Mouse (Mus musculus) olfactory bulb, adult 2 months (tissue): ENCODE measurements around the gene Gm43552. TPM values are rescaled to one million over a fixed set of nuclear protein-coding genes. Genes with fewer than 3 reads are reported as not detected.

Source experiments
- H3K27ac ChIP-seq: fragments of 200-500 bp; 2 replicates; pipeline ENCODE4 v1.5.1; 2012; ENCODE audit warnings: low read depth, low read length; ENCODE audit not compliant: insufficient read depth
- H3K4me1 ChIP-seq: fragments of 200-500 bp; 2 replicates; pipeline ENCODE4 v1.6.1; 2012; ENCODE audit warnings: low read length; ENCODE audit not compliant: control insufficient read depth, insufficient read depth
- H3K4me3 ChIP-seq: fragments of 200-500 bp; 2 replicates; pipeline ENCODE4 v1.5.1; 2012; ENCODE audit warnings: mild to moderate bottlenecking, low read depth, low read length, moderate library complexity; ENCODE audit not compliant: insufficient read depth
- CTCF ChIP-seq: fragments of 200-500 bp; IDR thresholded peaks from 2 replicates; pipeline ENCODE4 v1.5.1; 2012; ENCODE audit warnings: low read depth, mild to moderate bottlenecking, low read length, moderate library complexity; ENCODE audit not compliant: insufficient read depth
- POLR2A ChIP-seq: fragments of 200-500 bp; IDR thresholded peaks from 2 replicates; pipeline ENCODE4 v1.6.1; 2012; ENCODE audit warnings: mild to moderate bottlenecking, low read depth, low read length, moderate library complexity; ENCODE audit not compliant: insufficient read depth
- WGBS: fragments of 180-500 bp; shearing (Covaris S2); methylation state at CpG from one replicate; pipeline ENCODE4 v1.1.7; 2018; 5-methylcytosine and 5-hydroxymethylcytosine counted together
- polyA plus RNA-seq: library from polyadenylated mRNA; stranded (reverse); fragments of >200 nt; gene quantifications from 2 replicates; pipeline ENCODE4 v1.2.4, GENCODE M21; 2012; ENCODE audit warnings: low replicate concordance; ENCODE audit not compliant: missing spikeins, insufficient read depth, insufficient read length

Gene Gm43552
- polyA plus RNA-seq, 1 experiment = not detected

- no peak for TF ChIP-seq CTCF
- no peak for TF ChIP-seq POLR2A
- Histone ChIP-seq H3K27ac (peak overlapping the region; percentile 61), H3K4me1 (peaks cover 5% of the 10 kb centered on the region; the same call in 1 of the 2 replicates), H3K4me3 (no peak overlapping the region)
- 25% methylated on average over 12 of the region's 12 CpGs for WGBS
These were observed 84.6 kb downstream of the Gm43552 start for GRCm38 (mm10) chr5:65407989-65408388.

GRCm38 (mm10) chr5:65401251-65401994 is 91.2 kb downstream of the Gm43552 start:
- no peaks in the 10 kb centered on the region for H3K4me1 ChIP-seq
- H3K27ac ChIP-seq = no peak overlapping the region
- peak; percentile 49 for TF ChIP-seq CTCF
- no peak for TF ChIP-seq POLR2A
- no peak overlapping the region for H3K4me3 ChIP-seq
- 20% methylated on average over 2 of the region's 2 CpGs for WGBS

GRCm38 (mm10) chr5:65394425-65394824 is 98.2 kb downstream of the Gm43552 start:
- TF ChIP-seq CTCF = no peak
- TF ChIP-seq POLR2A = no peak
- no peak overlapping the region for H3K4me3 ChIP-seq
- H3K27ac ChIP-seq = no peak overlapping the region
- peaks cover 4% of the 10 kb centered on the region; the same call in 1 of the 2 replicates for H3K4me1 ChIP-seq
- WGBS = 93% methylated on average over 7 of the region's 7 CpGs

GRCm38 (mm10) chr5:65391753-65392152 is 100.9 kb downstream of the Gm43552 start:
- H3K27ac ChIP-seq = no peak overlapping the region
- WGBS = 2% methylated on average over 12 of the region's 12 CpGs
- TF ChIP-seq POLR2A (no peak), CTCF (no peak)
- H3K4me3 ChIP-seq = peak overlapping the region; percentile 59
- H3K4me1 ChIP-seq = peaks cover 8% of the 10 kb centered on the region; the same call in 1 of the 2 replicates

DNA sequence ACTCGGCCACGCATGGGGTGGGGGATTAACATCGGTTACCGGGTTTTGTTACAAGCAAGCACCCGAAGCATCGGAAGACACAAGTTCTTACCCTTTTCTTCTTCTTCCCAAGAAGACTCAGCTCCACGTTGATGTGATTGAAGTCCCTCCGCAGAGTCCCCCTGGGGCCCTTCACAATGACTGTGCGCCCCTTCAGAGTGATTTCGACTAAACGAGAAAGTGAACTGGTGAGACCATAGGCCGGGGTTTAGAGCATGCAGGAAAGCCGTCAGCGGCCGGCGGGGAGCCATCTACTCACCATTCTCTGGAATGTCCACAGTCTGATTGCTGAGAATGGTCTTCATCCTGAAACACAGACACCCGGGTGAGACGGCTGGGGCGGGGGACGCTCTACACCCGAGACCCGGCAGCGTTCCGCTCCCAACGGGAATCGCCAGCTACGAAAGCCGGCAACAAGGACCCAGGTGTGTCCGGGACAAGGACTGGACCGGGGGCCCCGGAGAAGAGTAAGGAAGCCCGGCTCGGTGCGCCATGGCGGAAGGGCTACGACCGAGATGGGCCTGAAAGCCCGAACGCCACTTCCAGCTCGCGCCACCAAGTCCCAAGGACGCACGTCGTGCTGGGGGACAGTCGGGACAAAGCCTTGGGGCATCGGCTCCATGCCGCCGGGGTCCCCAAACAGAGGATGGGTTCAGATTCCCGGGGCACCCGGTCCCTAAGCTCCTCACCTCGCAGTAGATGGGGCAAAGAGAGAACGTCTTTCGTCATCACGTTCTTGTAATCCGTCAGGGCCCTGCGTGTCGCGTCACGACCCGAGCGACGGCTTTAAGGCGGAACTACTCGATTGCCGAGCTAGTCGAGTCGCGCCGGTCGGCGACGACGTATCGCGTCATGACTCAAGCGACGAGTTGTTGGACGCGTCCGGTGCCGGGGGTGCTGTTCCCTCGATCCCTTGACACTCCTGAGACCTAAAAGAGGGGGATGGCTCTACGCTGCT is 101.7 kb downstream of the Gm43552 start, which contains the start of the genes Rpl9 and Lias:
TSS of gene Rpl9 (minus strand) at position 797 of the 997 bp plus-strand sequence.
TSS of gene Lias (plus strand) at position 850 of the 997 bp plus-strand sequence.
- WGBS = under 1% methylated on average over 83 of the region's 83 CpGs

DNA sequence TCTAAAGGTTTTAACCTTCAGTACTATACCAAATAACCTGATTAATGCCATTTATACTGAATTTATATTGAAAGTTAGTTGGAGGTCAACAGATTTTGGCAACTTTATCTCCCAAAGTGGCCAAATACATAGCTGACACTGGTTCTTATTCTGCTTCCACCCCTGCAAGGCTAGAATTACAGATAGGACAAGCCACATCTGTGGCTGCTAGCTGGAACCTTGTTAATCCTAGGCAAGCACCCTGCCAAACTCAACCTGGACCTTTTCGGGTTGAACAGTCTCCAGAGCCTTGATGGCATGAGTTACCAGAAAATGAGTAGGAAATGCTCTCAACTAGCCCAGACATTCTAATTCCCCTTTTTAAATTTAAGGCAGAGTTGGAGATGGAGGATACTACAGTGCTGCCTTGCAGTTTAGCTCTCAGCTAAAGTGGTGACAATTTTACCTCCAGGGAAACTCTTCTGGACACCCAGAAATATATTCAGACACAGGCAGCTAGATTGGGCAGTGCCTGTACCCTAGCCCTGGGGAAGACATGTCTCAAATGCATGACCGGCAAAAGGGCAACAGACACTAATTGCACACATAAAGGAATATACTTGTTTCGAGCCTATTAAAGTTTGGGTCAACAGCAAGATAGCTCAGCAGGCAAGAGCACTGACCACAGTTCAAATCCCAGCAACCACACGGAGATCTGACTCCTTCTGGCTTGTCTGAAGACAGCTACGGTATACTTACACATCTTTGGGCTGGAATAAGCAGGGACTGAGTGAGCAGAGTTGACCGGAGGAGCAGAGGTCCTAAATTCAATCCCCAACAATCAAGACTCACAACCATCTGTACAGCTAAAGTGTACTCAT is 105.4 kb downstream of the Gm43552 start:
- Histone ChIP-seq H3K4me1 (peaks cover 8% of the 10 kb centered on the region; the same call in 1 of the 2 replicates), H3K27ac (no peak overlapping the region), H3K4me3 (no peak overlapping the region)
- TF ChIP-seq CTCF = no peak
- no peak for TF ChIP-seq POLR2A
- 80% methylated on average over 6 of the region's 6 CpGs for WGBS

More for the DNA sequence above, 101.7 kb downstream of the Gm43552 start, which contains the start of the genes Rpl9 and Lias:
- peaks cover 8% of the 10 kb centered on the region; the same call in 1 of the 2 replicates for H3K4me1 ChIP-seq
- TF ChIP-seq POLR2A = peak; percentile 94
- TF ChIP-seq CTCF = no peak
- H3K4me3 ChIP-seq = peak within 1 kb of the TSS; percentile 66
- H3K27ac ChIP-seq = peak within 1 kb of the TSS; percentile 91

DNA sequence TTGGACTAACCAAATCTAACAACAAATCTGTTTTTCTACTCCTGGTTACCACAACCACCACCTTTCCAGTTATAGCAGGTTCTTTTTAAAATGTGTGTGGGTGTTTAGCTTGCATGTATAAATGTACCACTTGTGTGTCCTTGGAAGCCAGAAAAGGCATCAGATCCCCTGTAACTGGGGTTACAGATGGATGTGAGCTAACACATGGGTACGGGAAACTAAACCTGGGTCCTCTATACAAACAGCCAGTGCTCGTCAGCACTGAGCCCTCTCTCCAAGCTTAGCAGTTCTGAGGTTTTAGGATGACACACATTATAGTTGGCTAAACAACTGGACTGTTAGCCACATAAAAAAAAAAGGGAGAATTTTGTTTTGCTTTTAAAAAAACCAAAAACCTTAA is 106.9 kb downstream of the Gm43552 start:
- Histone ChIP-seq H3K4me3 (no peak overlapping the region), H3K27ac (no peak overlapping the region), H3K4me1 (peaks cover 8% of the 10 kb centered on the region; the same call in 1 of the 2 replicates)
- TF ChIP-seq CTCF (no peak), POLR2A (no peak)
- 59% methylated on average over 2 of the region's 2 CpGs for WGBS

Other genes with a start within 250 kb of the Gm43552 start
- gene Rfc1, start 157.2 kb downstream of the Gm43552 start, polyA plus RNA-seq = not detected in 2 replicates
- not detected in 2 replicates for gene Klb, start 144.5 kb downstream of the Gm43552 start, polyA plus RNA-seq
- gene Rpl9, start 101.4 kb downstream of the Gm43552 start, polyA plus RNA-seq = not detected in 2 replicates
- gene Lias, start 101.3 kb downstream of the Gm43552 start, polyA plus RNA-seq = not detected in 2 replicates
- not detected in 2 replicates for gene Ugdh, start 56.9 kb downstream of the Gm43552 start, polyA plus RNA-seq
- gene Smim14, start 44.4 kb upstream of the Gm43552 start, polyA plus RNA-seq = not detected in 2 replicates
- gene Ube2k, start 44.4 kb upstream of the Gm43552 start, polyA plus RNA-seq = 419 TPM in 1 of 2 replicates, not detected in the other
- 468 TPM in 1 of 2 replicates, not detected in the other for gene Pds5a, start 205.4 kb upstream of the Gm43552 start, polyA plus RNA-seq